Mouse (Mus musculus): ENCODE data around the gene Fgfr2.

DNA sequence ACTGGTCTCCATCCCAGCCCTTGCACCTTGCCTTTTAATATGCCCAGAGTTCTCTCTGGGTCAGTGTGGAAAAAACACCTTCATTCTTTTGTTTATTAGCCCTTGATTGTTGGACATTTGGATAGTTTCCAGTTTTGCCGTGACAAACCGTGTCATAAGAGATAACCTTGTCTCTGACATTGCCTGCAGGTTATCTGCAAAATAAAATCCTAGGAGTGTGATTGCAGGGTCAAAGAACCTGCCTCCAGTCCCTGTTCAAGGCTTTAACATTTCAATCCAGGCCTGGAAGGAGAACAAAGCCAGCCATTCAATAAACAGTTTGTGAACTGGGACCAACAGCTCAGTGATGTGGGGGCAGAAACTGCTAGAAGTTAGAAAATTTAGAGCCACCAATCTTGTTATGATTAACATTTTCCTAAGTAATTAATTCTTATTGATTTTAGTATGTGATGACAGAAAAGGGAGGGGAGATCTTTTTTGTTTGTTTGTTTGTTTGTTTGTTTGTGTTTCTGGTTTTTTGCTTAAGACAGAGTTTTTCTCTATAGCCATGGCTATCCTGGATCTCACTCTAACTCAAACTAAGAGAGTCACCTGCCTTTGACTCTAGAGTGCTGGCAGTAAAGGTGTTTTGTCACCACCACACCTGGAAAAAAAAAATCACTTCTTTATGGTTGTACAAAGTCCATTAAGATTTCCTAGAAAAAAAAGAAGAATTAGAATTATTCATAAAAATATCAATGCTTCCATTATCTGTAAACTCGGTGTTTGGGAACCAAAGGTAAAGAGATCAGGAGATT is 537.3 kb downstream of the Fgfr2 start:
- no peak for TF ChIP-seq CEBPB (IDR thresholded peaks at IDR 0.05; ENCODE audit: insufficient read depth, poor library complexity, severe bottlenecking)
- no peak for TF ChIP-seq TCF12 (IDR thresholded peaks at IDR 0.05; ENCODE audit: insufficient read depth, poor library complexity, severe bottlenecking)
